Mouse (Mus musculus) forebrain, embryonic 12.5 days (tissue): ENCODE results near the gene E130309D02Rik. TPM values are rescaled to one million over a fixed set of nuclear protein-coding genes. Genes with fewer than 3 reads are reported as not detected.

Experiments used
- ATAC-seq: fragments of 200-750 bp; cut with Nextera tagmentation; 2 replicates; pipeline ENCODE4 v1.8.0; 2017; ENCODE audit warnings: moderate TSS enrichment; ENCODE audit not compliant: low FRiP score
- H3K27ac ChIP-seq: fragments of 300-500 bp; sonication (generic); 2 replicates; pipeline ENCODE4 v1.5.1; 2016; ENCODE audit warnings: mild to moderate bottlenecking
- H3K27me3 ChIP-seq: fragments of 300-500 bp; sonication (generic); 2 replicates; pipeline ENCODE4 v1.6.1; 2016; ENCODE audit warnings: mild to moderate bottlenecking
- H3K36me3 ChIP-seq: fragments of 300-500 bp; sonication (generic); replicated peaks from 2 replicates; pipeline ENCODE4 v1.6.1; 2016; ENCODE audit warnings: mild to moderate bottlenecking
- H3K4me1 ChIP-seq: fragments of 300-500 bp; sonication (generic); 2 replicates; pipeline ENCODE4 v1.6.1; 2016
- H3K4me2 ChIP-seq: fragments of 300-500 bp; sonication (generic); 2 replicates; pipeline ENCODE4 v1.6.1; 2016; ENCODE audit warnings: mild to moderate bottlenecking, moderate library complexity
- H3K4me3 ChIP-seq: fragments of 300-500 bp; sonication (generic); replicated peaks from 2 replicates; pipeline ENCODE4 v1.5.1; 2016; ENCODE audit warnings: mild to moderate bottlenecking
- H3K9ac ChIP-seq: fragments of 300-500 bp; sonication (generic); 2 replicates; pipeline ENCODE4 v1.6.1; 2016; ENCODE audit warnings: mild to moderate bottlenecking
- H3K9me3 ChIP-seq: fragments of 300-500 bp; sonication (generic); 2 replicates; pipeline ENCODE4 v1.6.1; 2016
- WGBS: fragments of 180-500 bp; shearing (Covaris S2); methylation state at CpG from one replicate; pipeline ENCODE4 v1.1.7; 2016; 5-methylcytosine and 5-hydroxymethylcytosine counted together
- polyA plus RNA-seq: library from polyadenylated mRNA; unstranded; fragments of >200 nt; fragmentation: Nextera tagmentation; extraction: Ambion mirVana; gene quantifications from 2 replicates; pipeline ENCODE4 v1.2.1, GENCODE M21; 2016

The E130309D02Rik gene
- polyA plus RNA-seq, 1 experiment from 2014 or later: 60.4 TPM

DNA sequence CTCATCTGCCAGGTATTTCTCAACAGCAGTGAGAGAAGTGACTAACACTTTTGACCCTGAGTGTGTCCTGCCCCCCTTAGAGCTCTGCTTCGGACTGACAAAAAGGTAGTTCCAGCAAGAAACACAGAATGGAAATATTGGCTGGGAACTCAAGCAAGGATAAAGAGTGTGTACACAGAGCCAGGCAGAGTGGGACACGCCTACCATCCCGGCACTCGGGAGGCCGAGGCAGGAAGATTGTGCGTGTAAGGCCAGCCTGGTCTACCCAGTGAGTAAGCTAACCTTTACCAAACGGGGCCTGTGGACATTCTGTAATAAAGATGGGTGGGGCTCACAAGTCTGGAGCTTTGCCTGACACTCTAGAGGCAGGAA, 19.9 kb upstream of the E130309D02Rik start:
- Histone ChIP-seq H3K4me1 (peaks cover 1% of the 10 kb centered on the region), H3K27ac (no peak overlapping the region), H3K9ac (no peak overlapping the region), H3K36me3 (no peaks in the 10 kb centered on the region), H3K4me2 (no peak overlapping the region), H3K27me3 (peaks cover 23% of the 10 kb centered on the region), H3K4me3 (no peak overlapping the region), H3K9me3 (no peaks in the 10 kb centered on the region)
- 83% methylated on average over 7 of the region's 7 CpGs for WGBS
- no peak for ATAC-seq

- Histone ChIP-seq H3K36me3 (no peaks in the 10 kb centered on the region), H3K27ac (no peak overlapping the region), H3K4me2 (no peak overlapping the region), H3K4me3 (no peak overlapping the region), H3K27me3 (peaks cover 18% of the 10 kb centered on the region), H3K9me3 (no peaks in the 10 kb centered on the region), H3K4me1 (peaks cover 7% of the 10 kb centered on the region), H3K9ac (no peak overlapping the region)
- no peak for ATAC-seq
- WGBS: 78% methylated on average over 14 of the region's 14 CpGs
Observed at GRCm38 (mm10) chr5:143334418-143335088, 19.4 kb upstream of the E130309D02Rik start.

GRCm38 (mm10) chr5:143333872-143334271, 18.7 kb upstream of the E130309D02Rik start:
- H3K27me3 ChIP-seq: peaks cover 16% of the 10 kb centered on the region
- no peak overlapping the region for H3K27ac ChIP-seq
- H3K4me3 ChIP-seq: no peak overlapping the region
- 18% methylated on average over 5 of the region's 5 CpGs for WGBS
- no peaks in the 10 kb centered on the region for H3K36me3 ChIP-seq
- H3K4me1 ChIP-seq: peaks cover 7% of the 10 kb centered on the region
- H3K4me2 ChIP-seq: no peak overlapping the region
- no peak for ATAC-seq
- no peak overlapping the region for H3K9ac ChIP-seq
- H3K9me3 ChIP-seq: no peaks in the 10 kb centered on the region

DNA sequence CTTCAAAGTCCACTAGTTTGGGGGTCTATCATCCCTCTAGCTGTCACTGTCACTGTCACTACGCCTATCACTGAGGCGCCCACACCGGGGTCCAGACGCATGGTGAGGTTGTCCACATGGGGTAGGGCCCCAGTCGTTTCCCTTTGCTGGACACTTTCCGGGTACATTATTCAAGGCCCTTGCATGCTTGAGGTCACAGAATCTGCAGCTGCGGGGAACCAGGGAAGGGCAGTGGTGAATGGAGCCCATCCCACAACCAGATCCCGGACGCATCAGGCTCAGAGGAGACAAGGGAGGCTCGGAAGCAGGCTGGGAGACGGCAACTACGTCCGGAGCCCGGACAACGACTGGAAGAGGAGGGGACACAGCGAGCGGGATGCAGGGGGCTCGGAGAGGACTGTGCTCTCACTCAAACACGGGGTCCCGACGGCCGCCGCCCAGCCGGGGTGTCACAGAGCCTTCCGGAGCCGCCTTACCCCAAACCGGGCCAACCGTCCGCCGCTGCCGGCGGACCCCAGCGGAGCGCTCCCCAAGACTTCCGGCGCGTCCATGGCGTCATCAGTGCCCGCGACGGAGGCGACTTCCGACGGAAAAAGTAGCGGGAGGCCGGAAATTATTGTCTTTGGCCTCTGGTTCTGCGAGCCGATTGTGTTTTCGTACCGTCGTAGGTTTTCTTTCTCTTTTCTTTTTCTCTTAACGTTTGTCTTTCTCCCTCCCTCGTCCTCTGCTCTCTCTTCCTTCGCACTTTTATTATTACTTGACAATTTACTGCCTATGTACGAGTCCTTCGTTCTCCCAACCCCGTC, 13.7 kb upstream of the E130309D02Rik start, which contains the start of gene Zdhhc4:
Gene Zdhhc4, minus strand, starts transcription at position 567 of the 806 bp plus-strand sequence.
- Histone ChIP-seq H3K9me3 (no peaks in the 10 kb centered on the region), H3K4me3 (peak within 1 kb of the TSS; percentile 93), H3K4me1 (peaks cover 21% of the 10 kb centered on the region), H3K4me2 (peak within 1 kb of the TSS; percentile 93), H3K27ac (peak within 1 kb of the TSS; percentile 74), H3K27me3 (no peaks in the 10 kb centered on the region), H3K36me3 (peaks cover 25% of the 10 kb centered on the region), H3K9ac (peak within 1 kb of the TSS; percentile 92)
- ATAC-seq: peak; percentile 82
- under 1% methylated on average over 57 of the region's 57 CpGs for WGBS

GRCm38 (mm10) chr5:143317288-143317610, 2.1 kb upstream of the E130309D02Rik start:
- H3K36me3 ChIP-seq: peaks cover 78% of the 10 kb centered on the region
- H3K9me3 ChIP-seq: no peaks in the 10 kb centered on the region
- ATAC-seq: no peak
- no peak overlapping the region for H3K4me3 ChIP-seq
- no peak overlapping the region for H3K9ac ChIP-seq
- WGBS: 87% methylated on average over 8 of the region's 8 CpGs
- H3K4me2 ChIP-seq: no peak overlapping the region
- H3K27ac ChIP-seq: no peak overlapping the region
- H3K27me3 ChIP-seq: no peaks in the 10 kb centered on the region
- H3K4me1 ChIP-seq: peaks cover 22% of the 10 kb centered on the region

- no peak for ATAC-seq
- Histone ChIP-seq H3K4me1 (peaks cover 23% of the 10 kb centered on the region), H3K9me3 (no peaks in the 10 kb centered on the region), H3K27me3 (no peaks in the 10 kb centered on the region), H3K9ac (no peak overlapping the region), H3K4me3 (no peak overlapping the region), H3K27ac (no peak overlapping the region), H3K36me3 (peaks cover 78% of the 10 kb centered on the region), H3K4me2 (no peak overlapping the region)
- WGBS: 94% methylated on average over 5 of the region's 5 CpGs
Observed at GRCm38 (mm10) chr5:143316605-143317287, 1.6 kb upstream of the E130309D02Rik start.

DNA sequence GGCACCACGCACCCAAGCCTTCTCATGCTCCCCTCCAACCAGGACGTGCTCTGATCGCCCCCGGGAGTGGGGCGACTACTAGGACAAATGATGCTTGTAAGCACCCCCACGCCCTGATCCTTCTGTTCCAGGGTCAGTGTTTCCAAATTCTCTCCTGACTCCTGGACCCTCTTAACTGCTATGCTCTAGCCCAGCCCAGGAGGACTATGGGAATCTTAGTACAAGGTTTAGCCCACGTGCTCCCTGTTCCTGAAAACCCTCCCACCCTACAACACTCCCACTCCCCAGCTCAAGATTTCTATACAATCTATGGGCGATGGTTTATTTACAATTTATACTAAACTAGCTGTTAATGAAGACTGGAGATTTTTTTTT, 341 bp upstream of the E130309D02Rik start:
- H3K9ac ChIP-seq: peak overlapping the region; percentile 95
- no peaks in the 10 kb centered on the region for H3K27me3 ChIP-seq
- peak overlapping the region; percentile 97; the same call in 1 of the 2 replicates for H3K27ac ChIP-seq
- peaks cover 78% of the 10 kb centered on the region for H3K36me3 ChIP-seq
- WGBS: 12% methylated on average over 8 of the region's 8 CpGs
- peak overlapping the region; percentile 77 for H3K4me2 ChIP-seq
- H3K9me3 ChIP-seq: no peaks in the 10 kb centered on the region
- peak overlapping the region; percentile 86 for H3K4me3 ChIP-seq
- peaks cover 32% of the 10 kb centered on the region for H3K4me1 ChIP-seq
- ATAC-seq: no peak

DNA sequence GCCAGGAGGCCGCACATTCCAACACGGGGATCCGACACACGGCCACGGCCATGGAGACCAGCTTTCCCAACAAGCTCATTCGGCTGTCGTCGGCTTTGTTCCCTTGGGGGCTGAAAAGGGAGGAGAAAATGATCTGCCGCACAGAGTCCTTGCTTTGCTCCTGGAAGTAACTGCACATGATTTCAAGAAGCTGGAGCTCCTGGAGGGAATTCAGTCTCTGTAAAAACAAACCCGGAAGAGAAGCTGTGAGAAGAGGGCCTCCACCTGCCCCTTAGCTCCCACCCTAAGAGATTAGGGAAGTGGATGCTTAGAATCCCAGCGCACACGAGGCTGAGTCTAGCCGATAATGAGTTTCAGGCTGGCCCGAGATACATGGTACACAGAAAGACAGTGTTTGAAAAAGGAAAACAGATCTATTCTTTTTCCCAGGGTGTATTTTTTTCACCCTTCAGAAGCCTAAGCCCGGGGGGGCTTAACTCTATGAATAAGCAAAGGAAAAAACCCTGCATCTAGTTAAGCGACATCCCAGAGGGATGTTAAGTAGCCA, 904 bp downstream of the E130309D02Rik start:
- Histone ChIP-seq H3K9ac (peak overlapping the region; percentile 95), H3K4me1 (peaks cover 32% of the 10 kb centered on the region), H3K4me2 (peak overlapping the region; percentile 77), H3K4me3 (peak overlapping the region; percentile 86), H3K27ac (peak overlapping the region; percentile 97), H3K27me3 (no peaks in the 10 kb centered on the region), H3K9me3 (no peaks in the 10 kb centered on the region), H3K36me3 (peaks cover 78% of the 10 kb centered on the region)
- 1% methylated on average over 16 of the region's 16 CpGs for WGBS
- ATAC-seq: peak; percentile 33; the same call in 1 of the 2 replicates

- 69% methylated on average over 8 of the region's 8 CpGs for WGBS
- Histone ChIP-seq H3K4me3 (no peak overlapping the region), H3K36me3 (peaks cover 77% of the 10 kb centered on the region), H3K9ac (no peak overlapping the region), H3K27ac (no peak overlapping the region), H3K4me1 (peaks cover 35% of the 10 kb centered on the region), H3K27me3 (no peaks in the 10 kb centered on the region), H3K9me3 (no peaks in the 10 kb centered on the region), H3K4me2 (no peak overlapping the region)
- no peak for ATAC-seq
Observed at GRCm38 (mm10) chr5:143311886-143312285, 3.3 kb downstream of the E130309D02Rik start.

DNA sequence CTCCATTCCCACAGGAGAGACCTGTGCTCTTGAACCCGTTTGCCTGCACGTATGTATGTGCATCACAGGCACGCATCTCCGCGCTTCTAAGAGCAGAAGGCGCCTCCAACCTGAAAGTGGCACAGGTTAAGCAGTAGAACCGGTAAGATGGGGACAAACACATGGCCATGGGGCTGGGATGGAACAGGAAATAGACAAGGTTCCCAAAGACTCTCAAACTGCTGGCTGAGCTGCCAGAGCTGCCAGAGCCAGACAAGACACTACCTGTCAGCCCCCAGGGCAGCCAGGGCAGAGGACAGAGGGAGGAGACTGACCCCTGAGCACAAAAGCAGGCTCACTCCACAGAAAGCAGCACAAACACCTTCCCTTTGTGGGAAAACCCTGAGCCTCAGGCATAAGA, 5.2 kb downstream of the E130309D02Rik start:
- peaks cover 35% of the 10 kb centered on the region for H3K4me1 ChIP-seq
- H3K9me3 ChIP-seq: no peaks in the 10 kb centered on the region
- no peak overlapping the region for H3K4me3 ChIP-seq
- no peaks in the 10 kb centered on the region for H3K27me3 ChIP-seq
- ATAC-seq: no peak
- no peak overlapping the region for H3K4me2 ChIP-seq
- H3K36me3 ChIP-seq: peaks cover 86% of the 10 kb centered on the region
- H3K9ac ChIP-seq: no peak overlapping the region
- WGBS: 93% methylated on average over 7 of the region's 7 CpGs
- no peak overlapping the region for H3K27ac ChIP-seq

- H3K36me3 ChIP-seq: peaks cover 94% of the 10 kb centered on the region
- no peak overlapping the region for H3K4me2 ChIP-seq
- no peak overlapping the region for H3K9ac ChIP-seq
- no peak overlapping the region for H3K4me3 ChIP-seq
- ATAC-seq: no peak
- no peaks in the 10 kb centered on the region for H3K27me3 ChIP-seq
- H3K4me1 ChIP-seq: peaks cover 29% of the 10 kb centered on the region
- no peaks in the 10 kb centered on the region for H3K9me3 ChIP-seq
- 93% methylated on average over 5 of the region's 5 CpGs for WGBS
- no peak overlapping the region for H3K27ac ChIP-seq
Observed at GRCm38 (mm10) chr5:143308825-143309224, 6.3 kb downstream of the E130309D02Rik start.

DNA sequence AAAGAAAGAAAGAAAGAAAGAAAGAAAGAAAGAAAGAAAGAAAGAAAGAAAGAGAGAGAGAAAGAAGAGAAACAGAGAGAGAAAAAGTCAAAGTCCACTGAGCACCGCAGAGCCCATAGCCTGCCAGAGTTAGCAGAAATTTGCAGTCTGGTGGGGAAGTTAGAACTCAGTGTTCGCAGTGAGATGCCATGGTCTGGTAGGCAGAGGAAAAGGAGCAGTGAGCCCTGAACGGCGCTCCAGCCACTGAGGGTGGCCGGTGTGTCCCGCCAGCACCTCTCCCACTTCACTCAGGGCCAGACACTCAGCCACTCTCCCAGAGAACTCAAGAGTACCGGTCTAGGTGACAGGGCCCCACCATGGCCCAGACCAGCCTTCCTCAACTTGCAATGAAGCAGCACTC, 10.9 kb downstream of the E130309D02Rik start:
- WGBS: 94% methylated on average over 7 of the region's 7 CpGs
- Histone ChIP-seq H3K4me2 (no peak overlapping the region), H3K27me3 (no peaks in the 10 kb centered on the region), H3K9ac (no peak overlapping the region), H3K27ac (no peak overlapping the region), H3K4me1 (0 out of 2 replicates have a peak, but pooled peaks cover 7% of the 10 kb centered on the region), H3K9me3 (no peaks in the 10 kb centered on the region), H3K4me3 (no peak overlapping the region), H3K36me3 (peaks cover 96% of the 10 kb centered on the region)
- ATAC-seq: no peak
